Mouse (Mus musculus) kidney, embryonic 15.5 days (tissue): ENCODE measurements around the gene Fxyd7. TPM values are rescaled to one million over a fixed set of nuclear protein-coding genes. Genes with fewer than 3 reads are reported as not detected.

Experiments used
- ATAC-seq: fragments of 200-750 bp; cut with Nextera tagmentation; replicated peaks from 2 replicates; pipeline ENCODE4 v1.8.0; 2017; ENCODE audit warnings: moderate TSS enrichment; ENCODE audit not compliant: low FRiP score
- H3K27ac ChIP-seq: fragments of 300-500 bp; sonication (generic); 2 replicates; pipeline ENCODE4 v1.5.1; 2015; ENCODE audit warnings: mild to moderate bottlenecking, inconsistent platforms
- H3K27me3 ChIP-seq: fragments of 300-500 bp; sonication (generic); 2 replicates; pipeline ENCODE4 v1.6.1; 2015; ENCODE audit warnings: inconsistent platforms
- H3K36me3 ChIP-seq: fragments of 300-500 bp; sonication (generic); 2 replicates; pipeline ENCODE4 v1.6.1; 2015; ENCODE audit warnings: inconsistent platforms
- H3K4me1 ChIP-seq: fragments of 300-500 bp; sonication (generic); 2 replicates; pipeline ENCODE4 v1.6.1; 2015; ENCODE audit warnings: inconsistent platforms
- H3K4me2 ChIP-seq: fragments of 300-500 bp; sonication (generic); 2 replicates; pipeline ENCODE4 v1.6.1; 2015; ENCODE audit warnings: moderate library complexity, mild to moderate bottlenecking, inconsistent platforms
- H3K4me3 ChIP-seq: fragments of 300-500 bp; sonication (generic); replicated peaks from 2 replicates; pipeline ENCODE4 v1.5.1; 2015; ENCODE audit warnings: mild to moderate bottlenecking, inconsistent platforms
- H3K9ac ChIP-seq: fragments of 300-500 bp; sonication (generic); 2 replicates; pipeline ENCODE4 v1.6.1; 2015; ENCODE audit warnings: mild to moderate bottlenecking, inconsistent platforms
- H3K9me3 ChIP-seq: fragments of 300-500 bp; sonication (generic); replicated peaks from 2 replicates; pipeline ENCODE4 v1.6.1; 2016; ENCODE audit warnings: inconsistent platforms
- WGBS: fragments of 180-500 bp; shearing (Covaris S2); methylation state at CpG from one replicate; pipeline ENCODE4 v1.1.7; 2015; ENCODE audit warnings: mixed read lengths; 5-methylcytosine and 5-hydroxymethylcytosine counted together
- polyA plus RNA-seq: library from polyadenylated mRNA; unstranded; fragments of >200 nt; fragmentation: Nextera tagmentation; extraction: Ambion mirVana; gene quantifications from 2 replicates; pipeline ENCODE4 v1.2.1, GENCODE M21; 2015

Fxyd7 gene
- polyA plus RNA-seq, 1 experiment from 2014 or later, result 11.2 TPM

GRCm38 (mm10) chr7:31073546-31073945 lies 22.3 kb upstream of the Fxyd7 start:
- H3K27me3 ChIP-seq, result no peaks in the 10 kb centered on the region
- H3K36me3 ChIP-seq, result no peaks in the 10 kb centered on the region
- H3K4me3 ChIP-seq, result no peak overlapping the region
- no peak for ATAC-seq
- H3K4me1 ChIP-seq, result peaks cover 24% of the 10 kb centered on the region
- H3K9me3 ChIP-seq, result no peaks in the 10 kb centered on the region
- 0 out of 2 replicates have a peak overlapping the region, but pooled peaks have one; percentile 22 for H3K27ac ChIP-seq
- H3K4me2 ChIP-seq, result no peak overlapping the region
- no peak overlapping the region for H3K9ac ChIP-seq

DNA sequence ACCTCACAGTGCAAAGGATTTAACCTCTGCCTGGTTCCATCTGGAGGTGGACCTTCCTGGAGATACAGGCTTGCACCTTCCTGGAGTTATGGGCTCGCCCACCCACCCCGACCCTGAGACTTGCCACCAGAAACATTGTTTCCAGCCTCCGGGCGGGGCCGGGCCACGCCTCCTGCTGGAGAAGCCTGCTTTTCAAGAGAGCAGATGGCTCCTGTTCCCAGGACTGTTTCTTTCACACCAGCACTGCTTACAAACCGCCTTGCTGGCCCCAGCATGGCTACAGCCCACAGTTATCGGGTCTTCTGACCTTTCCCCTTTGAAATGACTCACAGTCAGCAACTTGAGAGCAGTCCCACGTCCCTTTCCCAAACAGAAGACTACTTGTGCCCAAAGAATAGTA lies 21.1 kb upstream of the Fxyd7 start:
- H3K4me1 ChIP-seq, result peaks cover 36% of the 10 kb centered on the region
- H3K4me3 ChIP-seq, result no peak overlapping the region
- no peaks in the 10 kb centered on the region for H3K36me3 ChIP-seq
- ATAC-seq, result no peak
- no peak overlapping the region for H3K9ac ChIP-seq
- whole genome bisulfite sequencing, result 17% methylated on average over 9 of the region's 9 CpGs
- peak overlapping the region; percentile 30 for H3K27ac ChIP-seq
- 0 out of 2 replicates have a peak overlapping the region, but pooled peaks have one; percentile 14 for H3K4me2 ChIP-seq
- no peaks in the 10 kb centered on the region for H3K27me3 ChIP-seq
- H3K9me3 ChIP-seq, result no peaks in the 10 kb centered on the region

DNA sequence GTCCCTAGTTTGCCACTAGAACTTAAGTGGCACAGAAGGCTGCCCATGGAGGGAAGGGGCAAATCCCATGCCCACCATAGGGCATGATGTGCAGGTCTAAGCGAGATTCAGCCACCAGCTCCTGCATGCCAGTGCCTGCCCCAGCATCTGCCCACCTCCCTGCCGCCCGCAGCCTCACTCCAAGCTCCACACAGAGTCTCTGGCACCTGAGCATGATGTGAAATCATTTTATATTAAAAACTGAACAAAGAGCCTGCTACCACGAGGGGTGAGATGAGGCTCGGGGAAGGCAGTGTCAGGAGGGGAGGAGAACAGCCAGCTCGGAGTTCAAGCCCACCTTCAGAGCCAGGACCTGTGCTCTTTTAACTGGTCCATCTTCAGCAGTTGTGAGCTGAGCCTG lies 19.1 kb upstream of the Fxyd7 start:
- Histone ChIP-seq H3K4me3 (no peak overlapping the region), H3K4me1 (peaks cover 41% of the 10 kb centered on the region), H3K9ac (no peak overlapping the region), H3K36me3 (no peaks in the 10 kb centered on the region), H3K27me3 (no peaks in the 10 kb centered on the region), H3K9me3 (no peaks in the 10 kb centered on the region), H3K4me2 (no peak overlapping the region), H3K27ac (no peak overlapping the region)
- no peak for ATAC-seq
- WGBS, result 71% methylated on average over 6 of the region's 6 CpGs

DNA sequence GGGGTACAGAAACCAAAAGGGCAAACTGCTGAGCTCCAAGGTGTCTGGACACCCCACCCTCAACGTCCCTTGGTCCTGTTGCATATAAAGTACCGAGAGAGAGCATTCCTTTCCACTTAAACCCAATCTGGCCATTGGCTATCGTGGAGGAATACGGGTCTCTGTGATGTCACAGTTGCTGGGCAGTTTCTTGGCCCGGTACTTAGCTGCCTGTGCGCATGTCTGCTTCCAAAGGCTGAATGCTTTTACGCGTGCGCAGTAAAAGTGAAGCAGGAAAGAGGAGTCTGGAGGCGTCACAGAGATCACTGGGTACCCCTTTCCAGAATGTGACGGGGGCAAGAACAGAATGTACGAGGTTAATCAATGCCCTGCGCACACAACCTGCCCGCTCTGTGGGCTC lies 18.2 kb upstream of the Fxyd7 start:
- H3K9ac ChIP-seq, result no peak overlapping the region
- 82% methylated on average over 14 of the region's 14 CpGs for WGBS
- no peak for ATAC-seq
- no peak overlapping the region for H3K27ac ChIP-seq
- peaks cover 41% of the 10 kb centered on the region for H3K4me1 ChIP-seq
- no peak overlapping the region for H3K4me3 ChIP-seq
- no peaks in the 10 kb centered on the region for H3K36me3 ChIP-seq
- no peak overlapping the region for H3K4me2 ChIP-seq
- H3K9me3 ChIP-seq, result no peaks in the 10 kb centered on the region
- no peaks in the 10 kb centered on the region for H3K27me3 ChIP-seq

- Histone ChIP-seq H3K4me2 (no peak overlapping the region), H3K4me1 (peaks cover 32% of the 10 kb centered on the region), H3K9me3 (no peaks in the 10 kb centered on the region), H3K36me3 (no peaks in the 10 kb centered on the region), H3K4me3 (no peak overlapping the region), H3K27ac (peak overlapping the region; percentile 37; the same call in 1 of the 2 replicates), H3K27me3 (no peaks in the 10 kb centered on the region), H3K9ac (no peak overlapping the region)
- 0 out of 2 replicates have a peak, but pooled peaks have one; percentile 18 for ATAC-seq
- WGBS, result 44% methylated on average over 5 of the region's 5 CpGs
These were observed 16.6 kb upstream of the Fxyd7 start for GRCm38 (mm10) chr7:31067836-31068235.

GRCm38 (mm10) chr7:31063074-31063560 lies 11.8 kb upstream of the Fxyd7 start:
- peaks cover 17% of the 10 kb centered on the region for H3K4me1 ChIP-seq

GRCm38 (mm10) chr7:31060621-31061010 lies 9.3 kb upstream of the Fxyd7 start:
- no peak overlapping the region for H3K9ac ChIP-seq
- WGBS, result 89% methylated on average over 7 of the region's 7 CpGs
- H3K4me3 ChIP-seq, result no peak overlapping the region
- H3K27me3 ChIP-seq, result no peaks in the 10 kb centered on the region
- H3K27ac ChIP-seq, result no peak overlapping the region
- no peaks in the 10 kb centered on the region for H3K36me3 ChIP-seq
- no peak overlapping the region for H3K4me2 ChIP-seq
- ATAC-seq, result no peak
- no peaks in the 10 kb centered on the region for H3K9me3 ChIP-seq
- H3K4me1 ChIP-seq, result peaks cover 11% of the 10 kb centered on the region

More at GRCm38 (mm10) chr7:31063074-31063560, 11.8 kb upstream of the Fxyd7 start:
- Histone ChIP-seq H3K9ac (no peak overlapping the region), H3K9me3 (no peaks in the 10 kb centered on the region), H3K27me3 (no peaks in the 10 kb centered on the region), H3K36me3 (no peaks in the 10 kb centered on the region), H3K4me2 (no peak overlapping the region), H3K4me3 (no peak overlapping the region), H3K27ac (no peak overlapping the region)
- 84% methylated on average over 12 of the region's 12 CpGs for WGBS
- no peak for ATAC-seq

GRCm38 (mm10) chr7:31059919-31060620 lies 8.8 kb upstream of the Fxyd7 start:
- H3K27ac ChIP-seq, result no peak overlapping the region
- H3K9me3 ChIP-seq, result no peaks in the 10 kb centered on the region
- H3K9ac ChIP-seq, result no peak overlapping the region
- no peak for ATAC-seq
- H3K4me1 ChIP-seq, result peaks cover 17% of the 10 kb centered on the region
- no peak overlapping the region for H3K4me3 ChIP-seq
- H3K4me2 ChIP-seq, result no peak overlapping the region
- 70% methylated on average over 11 of the region's 11 CpGs for WGBS
- no peaks in the 10 kb centered on the region for H3K27me3 ChIP-seq
- no peaks in the 10 kb centered on the region for H3K36me3 ChIP-seq

DNA sequence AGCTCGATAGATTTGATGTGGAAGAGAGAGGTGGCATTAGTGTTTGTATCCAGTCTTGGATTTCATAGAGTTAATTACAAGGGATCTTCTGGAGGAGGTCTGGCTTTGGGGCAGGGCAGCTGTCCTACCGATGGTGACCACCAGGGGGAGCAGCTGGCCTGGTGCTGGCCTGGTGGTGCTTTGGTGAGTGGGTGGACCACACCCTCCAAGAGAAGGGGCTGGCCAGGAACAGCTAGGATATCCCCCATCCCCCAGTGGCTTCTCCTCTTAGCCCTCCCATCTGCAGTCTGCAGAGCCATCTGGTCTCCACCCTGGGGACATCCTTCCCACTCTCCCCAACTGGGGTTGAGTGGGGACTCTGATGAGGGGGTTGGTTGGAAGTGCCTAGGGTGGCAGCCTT lies 7.8 kb upstream of the Fxyd7 start, which contains the start of gene Lgi4:
Gene Lgi4, plus strand, starts transcription at position 235 of the 400 bp plus-strand sequence.
- WGBS, result 2% methylated on average over 2 of the region's 2 CpGs
- no peaks in the 10 kb centered on the region for H3K9me3 ChIP-seq
- no peaks in the 10 kb centered on the region for H3K36me3 ChIP-seq
- no peak within 1 kb of the TSS for H3K9ac ChIP-seq
- H3K4me2 ChIP-seq, result no peak within 1 kb of the TSS
- ATAC-seq, result peak; percentile 47
- peaks cover 3% of the 10 kb centered on the region for H3K27me3 ChIP-seq
- H3K4me1 ChIP-seq, result peaks cover 26% of the 10 kb centered on the region
- H3K4me3 ChIP-seq, result no peak within 1 kb of the TSS
- no peak within 1 kb of the TSS for H3K27ac ChIP-seq

- Histone ChIP-seq H3K9me3 (no peaks in the 10 kb centered on the region), H3K4me2 (no peak overlapping the region), H3K36me3 (no peaks in the 10 kb centered on the region), H3K9ac (no peak overlapping the region), H3K4me3 (no peak overlapping the region), H3K27me3 (peaks cover 12% of the 10 kb centered on the region), H3K4me1 (peaks cover 35% of the 10 kb centered on the region), H3K27ac (no peak overlapping the region)
- 88% methylated on average over 6 of the region's 6 CpGs for WGBS
- ATAC-seq, result no peak
These were observed 6.9 kb upstream of the Fxyd7 start for GRCm38 (mm10) chr7:31058211-31058610.

GRCm38 (mm10) chr7:31057730-31058129 lies 6.5 kb upstream of the Fxyd7 start:
- ATAC-seq, result no peak
- Histone ChIP-seq H3K9ac (no peak overlapping the region), H3K27ac (no peak overlapping the region), H3K4me2 (no peak overlapping the region), H3K4me1 (peaks cover 40% of the 10 kb centered on the region), H3K36me3 (no peaks in the 10 kb centered on the region), H3K27me3 (peaks cover 17% of the 10 kb centered on the region), H3K4me3 (no peak overlapping the region), H3K9me3 (no peaks in the 10 kb centered on the region)
- 59% methylated on average over 5 of the region's 5 CpGs for WGBS

DNA sequence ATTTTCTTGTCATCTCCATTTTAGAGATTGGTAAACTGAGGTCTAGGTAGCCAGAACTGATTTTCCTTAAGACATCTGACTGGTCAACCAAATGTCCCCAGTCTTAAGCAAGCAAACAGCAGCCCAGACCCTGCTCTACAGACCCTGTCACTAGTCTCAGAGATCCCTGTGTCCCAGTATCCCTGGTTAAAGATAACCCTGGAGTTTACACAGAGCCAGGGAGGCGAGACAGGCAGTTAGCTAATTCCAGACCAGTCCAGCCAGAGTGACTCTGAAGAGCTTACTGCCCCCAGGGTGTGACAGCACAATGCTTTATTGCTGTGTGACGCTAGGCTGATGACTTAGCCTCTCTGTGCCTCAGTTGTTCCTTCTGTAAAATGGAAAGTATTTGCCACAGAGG lies 5.8 kb upstream of the Fxyd7 start, which contains the start of gene Fxyd1:
Gene Fxyd1, minus strand, starts transcription at position 129 of the 400 bp plus-strand sequence.
- H3K27ac ChIP-seq, result no peak within 1 kb of the TSS
- H3K4me3 ChIP-seq, result no peak within 1 kb of the TSS
- H3K4me1 ChIP-seq, result peaks cover 47% of the 10 kb centered on the region
- 80% methylated on average over 2 of the region's 2 CpGs for WGBS
- H3K4me2 ChIP-seq, result no peak within 1 kb of the TSS
- no peak within 1 kb of the TSS for H3K9ac ChIP-seq
- no peaks in the 10 kb centered on the region for H3K9me3 ChIP-seq
- no peaks in the 10 kb centered on the region for H3K36me3 ChIP-seq
- peaks cover 23% of the 10 kb centered on the region for H3K27me3 ChIP-seq
- no peak for ATAC-seq
